ENCODE assay signal across 24 mouse cellular contexts in genomic region chr1:133356330-133356729, GRCm38 (mm10). TPM values are rescaled to one million over a fixed set of nuclear protein-coding genes. Genes with fewer than 3 reads are reported as not detected.
"Had no signal": no experiment of that assay in that cellular context is flagged by ENCODE, and none has a peak within 500 bp of the region (broad histone marks: within the 10 kb centered on the region; RNA-seq: fewer than 3 reads in every experiment).

No protein-coding gene starts in this region.

- H3K4me3 ChIP-seq: left cerebral cortex, adult 2 months; limb, embryonic 10.5 days; midbrain, embryonic 13.5 days had no signal

- H3K9me3 ChIP-seq: limb, embryonic 10.5 days; midbrain, embryonic 13.5 days had no signal

- H3K27ac ChIP-seq: left cerebral cortex, adult 2 months; liver, embryonic 14.5 days; midbrain, embryonic 13.5 days had no signal

- DNase-seq: kidney, adult 11 months; kidney, adult 9 months; kidney, postnatal 10 days; kidney, postnatal 4 days; lung, adult 2 months; lung, postnatal 36 days; right cerebral cortex, adult 18-20 months; right cerebral cortex, postnatal 25 days; thymus, adult 18-20 months; thymus, postnatal 25 days had no signal

- H3K36me3 ChIP-seq: limb, embryonic 10.5 days; midbrain, embryonic 13.5 days had no signal

- H3K4me2 ChIP-seq: midbrain, embryonic 13.5 days had no signal

- ATAC-seq: midbrain, embryonic 13.5 days had no signal

- H3K9ac ChIP-seq: liver, embryonic 14.5 days; midbrain, embryonic 13.5 days had no signal

RNA-seq across cellular contexts. Expression of gene Ren1, which starts 6.0 kb away (rescaled TPM):
- total RNA-seq: layer of hippocampus, adult 8-10 months; left cerebral cortex, adult 2 months; left cerebral cortex, postnatal 14 days; megakaryocyte progenitor cell, adult 5-6 weeks; midbrain, postnatal 0 days had no signal
- polyA plus RNA-seq: limb, embryonic 10.5 days; midbrain, embryonic 13.5 days; midbrain, postnatal 0 days had no signal

RNA-seq across cellular contexts. Expression of gene Etnk2, which starts 7.0 kb away (rescaled TPM):
- total RNA-seq: megakaryocyte progenitor cell, adult 5-6 weeks had no signal

RNA-seq across cellular contexts. Expression of gene Kiss1, which starts 34.7 kb away (rescaled TPM):
- total RNA-seq: layer of hippocampus, adult 8-10 months; layer of hippocampus, postnatal 14 days; megakaryocyte progenitor cell, adult 5-6 weeks; midbrain, postnatal 0 days had no signal
- polyA plus RNA-seq: intestine, embryonic 14.5 days; limb, embryonic 10.5 days; limb, embryonic 14.5 days; liver, embryonic 14.5 days; midbrain, embryonic 13.5 days; neural tube, embryonic 14.5 days; small intestine, adult 2 months; urinary bladder, adult 2 months had no signal

RNA-seq across cellular contexts. Expression of gene Golt1a, which starts 46.7 kb away (rescaled TPM):
- total RNA-seq: layer of hippocampus, adult 8-10 months; layer of hippocampus, postnatal 14 days; megakaryocyte progenitor cell, adult 5-6 weeks; midbrain, postnatal 0 days had no signal
- polyA plus RNA-seq: limb, embryonic 10.5 days; limb, embryonic 14.5 days; midbrain, embryonic 13.5 days; midbrain, postnatal 0 days; neural tube, embryonic 14.5 days had no signal
